Mouse (Mus musculus) stomach, embryonic 15.5 days (tissue): ENCODE data around the gene Zscan5b. TPM values are rescaled to one million over a fixed set of nuclear protein-coding genes. Genes with fewer than 3 reads are reported as not detected.

Experiments used
- ATAC-seq: fragments of 200-750 bp; cut with Nextera tagmentation; 2 replicates; pipeline ENCODE4 v1.8.0; 2017; ENCODE audit warnings: low read depth, moderate number of reproducible peaks, moderate TSS enrichment; ENCODE audit not compliant: insufficient read depth, low FRiP score
- H3K27ac ChIP-seq: fragments of 300-500 bp; sonication (generic); 2 replicates; pipeline ENCODE4 v1.5.1; 2015; ENCODE audit warnings: mild to moderate bottlenecking, inconsistent platforms
- H3K27me3 ChIP-seq: fragments of 300-500 bp; sonication (generic); replicated peaks from 2 replicates; pipeline ENCODE4 v1.6.1; 2015; ENCODE audit warnings: inconsistent platforms
- H3K36me3 ChIP-seq: fragments of 300-500 bp; sonication (generic); 2 replicates; pipeline ENCODE4 v1.6.1; 2015; ENCODE audit warnings: inconsistent platforms
- H3K4me1 ChIP-seq: fragments of 300-500 bp; sonication (generic); 2 replicates; pipeline ENCODE4 v1.6.1; 2015; ENCODE audit warnings: inconsistent platforms
- H3K4me2 ChIP-seq: fragments of 300-500 bp; sonication (generic); 2 replicates; pipeline ENCODE4 v1.6.1; 2015; ENCODE audit warnings: mild to moderate bottlenecking, inconsistent platforms
- H3K4me3 ChIP-seq: fragments of 300-500 bp; sonication (generic); replicated peaks from 2 replicates; pipeline ENCODE4 v1.5.1; 2015; ENCODE audit warnings: inconsistent platforms
- H3K9ac ChIP-seq: fragments of 300-500 bp; sonication (generic); 2 replicates; pipeline ENCODE4 v1.6.1; 2015; ENCODE audit warnings: inconsistent platforms
- H3K9me3 ChIP-seq: fragments of 300-500 bp; sonication (generic); 2 replicates; pipeline ENCODE4 v1.6.1; 2016; ENCODE audit warnings: inconsistent platforms
- WGBS: fragments of 180-500 bp; shearing (Covaris S2); methylation state at CpG from one replicate; pipeline ENCODE4 v1.1.7; 2015; 5-methylcytosine and 5-hydroxymethylcytosine counted together
- polyA plus RNA-seq: library from polyadenylated mRNA; unstranded; fragments of >200 nt; fragmentation: Nextera tagmentation; extraction: Ambion mirVana; gene quantifications from 2 replicates; pipeline ENCODE4 v1.2.1, GENCODE M21; 2015

Gene Zscan5b
- polyA plus RNA-seq, 1 experiment from 2014 or later: not detected

DNA sequence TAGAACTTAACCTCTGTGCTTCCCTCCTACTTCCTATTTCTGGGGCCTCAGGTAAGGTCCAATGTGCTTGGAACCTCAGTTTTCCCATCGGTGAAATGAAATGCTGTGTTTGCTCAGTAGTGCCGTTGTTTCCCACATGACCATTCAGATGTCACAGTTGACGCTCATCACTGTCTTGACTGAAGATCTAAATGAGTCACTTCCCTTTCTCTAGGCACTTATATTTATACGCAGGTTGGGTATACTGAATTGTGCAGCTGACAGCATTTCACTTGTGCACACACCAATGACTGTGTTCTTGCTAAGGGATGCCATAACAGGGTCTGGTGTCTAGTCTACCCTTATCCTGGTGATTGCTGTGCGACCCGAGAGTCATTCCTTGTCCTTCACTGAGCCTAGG, 63.3 kb downstream of the Zscan5b start:
- H3K4me2 ChIP-seq: peak overlapping the region; percentile 79; the same call in 1 of the 2 replicates
- no peak overlapping the region for H3K27ac ChIP-seq
- no peaks in the 10 kb centered on the region for H3K27me3 ChIP-seq
- H3K9ac ChIP-seq: no peak overlapping the region
- WGBS: 84% methylated on average over 6 of the region's 6 CpGs
- H3K36me3 ChIP-seq: no peaks in the 10 kb centered on the region; the same call in 1 of the 2 replicates
- no peaks in the 10 kb centered on the region for H3K9me3 ChIP-seq
- H3K4me1 ChIP-seq: peaks cover 4% of the 10 kb centered on the region; the same call in 1 of the 2 replicates
- no peak for ATAC-seq
- no peak overlapping the region; the same call in 1 of the 2 replicates for H3K4me3 ChIP-seq

DNA sequence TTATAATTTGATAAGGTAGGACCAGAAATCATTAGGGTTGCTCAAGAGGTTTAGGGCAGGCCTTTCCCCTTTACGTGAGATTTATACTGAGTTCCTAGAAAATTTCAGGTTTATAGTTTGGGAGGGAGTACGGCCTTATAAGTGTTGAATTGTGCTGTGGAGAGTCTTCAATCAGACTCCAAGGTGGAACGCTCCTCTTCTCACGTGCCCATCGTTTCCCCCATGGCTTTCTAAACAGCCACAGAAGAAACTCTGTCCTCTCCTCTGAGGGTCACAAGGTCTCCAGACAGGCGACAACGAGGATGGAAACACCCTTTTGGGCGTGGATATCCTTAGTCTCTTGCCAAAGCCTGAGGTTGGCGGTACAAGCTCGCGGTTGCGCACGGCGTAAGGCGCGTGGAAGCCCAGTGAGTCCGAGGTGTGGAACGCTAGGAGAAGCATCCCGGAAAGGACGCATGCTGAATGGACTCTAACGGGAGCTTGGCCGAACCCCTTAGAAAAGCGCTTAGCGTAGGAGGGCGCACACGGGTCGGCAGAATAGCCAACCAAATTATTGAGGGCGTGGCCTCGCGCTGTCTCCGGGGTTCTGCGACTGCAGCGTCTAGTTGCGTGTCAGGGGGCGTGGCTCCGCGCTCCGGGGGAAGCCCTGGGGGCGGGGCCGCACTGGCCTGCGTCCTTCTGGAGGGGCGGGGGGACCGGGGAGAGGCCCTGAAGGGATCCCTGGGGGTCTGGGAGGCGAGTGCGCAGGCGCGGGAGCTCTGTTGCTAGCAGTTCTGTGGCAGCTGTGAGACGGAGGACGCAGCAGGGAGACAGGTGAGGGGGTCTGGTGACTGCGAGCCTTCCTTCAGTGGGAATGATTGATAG, 64.0 kb downstream of the Zscan5b start, which contains the start of gene Zfp667:
TSS of gene Zfp667 (plus strand) at position 738 of the 864 bp plus-strand sequence.
- H3K9ac ChIP-seq: peak within 1 kb of the TSS; percentile 23; the same call in 1 of the 2 replicates
- H3K4me2 ChIP-seq: peak within 1 kb of the TSS; percentile 79
- H3K4me1 ChIP-seq: peaks cover 4% of the 10 kb centered on the region; the same call in 1 of the 2 replicates
- H3K9me3 ChIP-seq: no peaks in the 10 kb centered on the region
- H3K36me3 ChIP-seq: no peaks in the 10 kb centered on the region; the same call in 1 of the 2 replicates
- WGBS: 3% methylated on average over 50 of the region's 50 CpGs
- no peaks in the 10 kb centered on the region for H3K27me3 ChIP-seq
- peak; percentile 90 for ATAC-seq
- H3K4me3 ChIP-seq: peak within 1 kb of the TSS; percentile 47
- H3K27ac ChIP-seq: peak within 1 kb of the TSS; percentile 85

DNA sequence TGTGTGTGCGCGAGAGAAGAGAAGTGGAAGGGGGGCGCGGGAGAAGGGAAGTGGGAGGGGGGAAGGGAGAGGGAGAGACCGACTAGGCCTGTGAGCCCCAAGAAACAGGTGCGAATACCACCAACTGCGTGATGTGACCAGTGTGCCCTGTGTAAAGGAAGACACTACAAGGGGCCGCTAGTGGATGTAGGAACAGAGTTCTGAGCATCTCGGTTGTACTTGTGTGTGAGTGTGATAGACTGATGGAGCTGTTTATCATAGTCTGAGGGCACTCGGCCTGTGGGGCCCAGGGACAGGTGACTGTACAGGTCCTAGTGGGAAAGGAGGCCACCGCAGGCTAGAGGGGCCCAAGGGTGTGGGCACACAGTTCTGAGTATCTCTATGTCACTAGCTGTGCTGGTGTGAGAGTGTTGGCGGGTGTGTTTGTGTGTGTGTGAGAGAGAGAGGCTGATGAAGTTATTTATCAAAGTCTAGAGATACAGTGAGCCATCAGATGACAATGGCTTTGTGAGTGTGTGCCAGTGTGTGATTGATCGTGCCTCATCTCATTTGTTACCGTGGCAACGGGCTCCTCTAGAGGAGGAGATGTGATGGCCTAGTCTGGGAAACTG, 64.9 kb downstream of the Zscan5b start:
- 18% methylated on average over 15 of the region's 15 CpGs for WGBS
- ATAC-seq: peak; percentile 6; the same call in 1 of the 2 replicates
- Histone ChIP-seq H3K4me2 (peak overlapping the region; percentile 79), H3K4me1 (peaks cover 4% of the 10 kb centered on the region; the same call in 1 of the 2 replicates), H3K4me3 (peak overlapping the region; percentile 47), H3K9me3 (no peaks in the 10 kb centered on the region), H3K36me3 (no peaks in the 10 kb centered on the region; the same call in 1 of the 2 replicates), H3K9ac (0 out of 2 replicates have a peak overlapping the region, but pooled peaks have one; percentile 12), H3K27me3 (no peaks in the 10 kb centered on the region), H3K27ac (no peak overlapping the region; the same call in 1 of the 2 replicates)

Other genes starting within 250 kb of the Zscan5b start
- not detected in 2 replicates for gene Vmn1r65, start 211.3 kb upstream of the Zscan5b start, polyA plus RNA-seq
- gene Nlrp4c, start 177.1 kb upstream of the Zscan5b start, polyA plus RNA-seq: not detected in 2 replicates
- gene Zfp787, start 66.3 kb upstream of the Zscan5b start, polyA plus RNA-seq: 26.0 and 28.1 TPM in 2 replicates
- 46.8 and 49.6 TPM in 2 replicates for gene Zfp444, start 50.1 kb upstream of the Zscan5b start, polyA plus RNA-seq
- gene Galp, start 25.2 kb upstream of the Zscan5b start, polyA plus RNA-seq: not detected in 2 replicates
- gene Epp13, start 30.4 kb downstream of the Zscan5b start, polyA plus RNA-seq: not detected in 2 replicates
- 8.1 and 9.3 TPM in 2 replicates for gene Zfp667, start 64.3 kb downstream of the Zscan5b start, polyA plus RNA-seq
- gene Zfp583, start 109.0 kb downstream of the Zscan5b start, polyA plus RNA-seq: 4.5 and 4.8 TPM in 2 replicates
- 1.6 and 2.7 TPM in 2 replicates for gene Gm3854, start 121.5 kb downstream of the Zscan5b start, polyA plus RNA-seq
- gene Zfp78, start 141.0 kb downstream of the Zscan5b start, polyA plus RNA-seq: 1.6 and 1.9 TPM in 2 replicates
- gene Zfp28, start 161.0 kb downstream of the Zscan5b start, polyA plus RNA-seq: 6.9 and 7.6 TPM in 2 replicates
- gene Smim17, start 176.4 kb downstream of the Zscan5b start, polyA plus RNA-seq: 0.23 and 0.26 TPM in 2 replicates
- not detected in 2 replicates for gene Gm20715, start 188.0 kb downstream of the Zscan5b start, polyA plus RNA-seq
- gene Olfr1344, start 216.4 kb downstream of the Zscan5b start, polyA plus RNA-seq: not detected in 2 replicates
- not detected in 2 replicates for gene Olfr1336, start 233.9 kb downstream of the Zscan5b start, polyA plus RNA-seq
- not detected in 2 replicates for gene Olfr1346, start 244.8 kb downstream of the Zscan5b start, polyA plus RNA-seq